Mouse (Mus musculus) limb, embryonic 14.5 days (tissue): Measurements from ENCODE around the gene Hagh. TPM values are rescaled to one million over a fixed set of nuclear protein-coding genes. Genes with fewer than 3 reads are reported as not detected.

Experiments
- ATAC-seq: fragments of 200-750 bp; cut with Nextera tagmentation; 2 replicates; pipeline ENCODE4 v1.8.0; 2017; ENCODE audit warnings: low read depth, moderate number of reproducible peaks, moderate TSS enrichment; ENCODE audit not compliant: low FRiP score
- DNase-seq: peaks from one replicate; pipeline ENCODE4 v3.0.0-alpha.2; 2015; ENCODE audit warnings: low spot score
- H3K27ac ChIP-seq: fragments of 300-500 bp; sonication (generic); replicated peaks from 2 replicates; pipeline ENCODE4 v1.5.1; 2014; ENCODE audit warnings: low read depth, mild to moderate bottlenecking, low read length, moderate library complexity, mixed read lengths
- H3K27me3 ChIP-seq: fragments of 300-500 bp; sonication (generic); 2 replicates; pipeline ENCODE4 v1.6.1; 2014; ENCODE audit warnings: low read length, mixed read lengths; ENCODE audit not compliant: control insufficient read depth, insufficient read depth
- H3K36me3 ChIP-seq: fragments of 300-500 bp; sonication (generic); 2 replicates; pipeline ENCODE4 v1.6.1; 2014; ENCODE audit warnings: mild to moderate bottlenecking, low read length, moderate library complexity, mixed read lengths; ENCODE audit not compliant: control insufficient read depth, insufficient read depth
- H3K4me1 ChIP-seq: fragments of 300-500 bp; sonication (generic); 2 replicates; pipeline ENCODE4 v1.6.1; 2014; ENCODE audit warnings: antibody characterized with exemption, low read length, mixed read lengths; ENCODE audit not compliant: control insufficient read depth, insufficient read depth
- H3K4me2 ChIP-seq: fragments of 300-500 bp; sonication (generic); replicated peaks from 2 replicates; pipeline ENCODE4 v1.6.1; 2014; ENCODE audit warnings: low read depth, mild to moderate bottlenecking, low read length, moderate library complexity; ENCODE audit not compliant: severe bottlenecking
- H3K4me3 ChIP-seq: fragments of 300-500 bp; sonication (generic); replicated peaks from 2 replicates; pipeline ENCODE4 v1.5.1; 2014; ENCODE audit warnings: low read length
- H3K9ac ChIP-seq: fragments of 300-500 bp; sonication (generic); 2 replicates; pipeline ENCODE4 v1.6.1; 2014; ENCODE audit warnings: mild to moderate bottlenecking, low read depth, low read length, moderate library complexity; ENCODE audit not compliant: severe bottlenecking
- H3K9me3 ChIP-seq: fragments of 300-500 bp; sonication (generic); 2 replicates; pipeline ENCODE4 v1.6.1; 2016; ENCODE audit warnings: low read length; ENCODE audit not compliant: control insufficient read depth
- POLR2A ChIP-seq: fragments of 200-500 bp; IDR thresholded peaks from 2 replicates; pipeline ENCODE4 v1.8.0; 2012; ENCODE audit warnings: inconsistent platforms, mild to moderate bottlenecking, moderate library complexity, borderline replicate concordance; ENCODE audit not compliant: insufficient read depth, insufficient read length; ENCODE audit errors: extremely low read depth
- WGBS: fragments of 180-500 bp; shearing (Covaris S2); extraction: QIAGEN DNeasy Blood & Tissue Kit; methylation state at CpG from one replicate; pipeline ENCODE4 v1.1.7; 2014; 5-methylcytosine and 5-hydroxymethylcytosine counted together
- polyA plus RNA-seq, 2 experiments: library from polyadenylated mRNA; depleted of rRNA in 1 of 2; stranded (reverse) in 1 of 2; unstranded in 1 of 2; fragments of >200 nt; fragmentation: Nextera tagmentation in 1 of 2; extraction: Ambion mirVana in 1 of 2; gene quantifications; 2 replicates each; pipeline versions ENCODE4 v1.2.1 to v1.2.3; 2012 to 2014

Hagh gene
- polyA plus RNA-seq, 2 experiments, result 25.7 to 35.4 TPM

- no peak overlapping the region for H3K9ac ChIP-seq
- ATAC-seq, result no peak
Measured at GRCm38 (mm10) chr17:24817503-24817902, 22.4 kb upstream of the Hagh start.

GRCm38 (mm10) chr17:24818172-24818571 lies 21.8 kb upstream of the Hagh start:
- Histone ChIP-seq H3K4me1 (no peaks in the 10 kb centered on the region), H3K27ac (no peak overlapping the region), H3K9ac (no peak overlapping the region), H3K27me3 (no peaks in the 10 kb centered on the region), H3K4me2 (no peak overlapping the region), H3K9me3 (no peaks in the 10 kb centered on the region), H3K36me3 (no peaks in the 10 kb centered on the region), H3K4me3 (no peak overlapping the region)
- no peak for TF ChIP-seq POLR2A
- no peak for ATAC-seq
- WGBS, result 61% methylated on average over 6 of the region's 6 CpGs
- no peak for DNase-seq

More at GRCm38 (mm10) chr17:24817503-24817902, 22.4 kb upstream of the Hagh start:
- H3K36me3 ChIP-seq, result no peaks in the 10 kb centered on the region
- no peak overlapping the region for H3K4me2 ChIP-seq
- TF ChIP-seq POLR2A, result no peak
- no peak overlapping the region for H3K27ac ChIP-seq
- H3K27me3 ChIP-seq, result no peaks in the 10 kb centered on the region
- H3K9me3 ChIP-seq, result no peaks in the 10 kb centered on the region
- peak; percentile 61 for DNase-seq
- no peak overlapping the region for H3K4me3 ChIP-seq
- H3K4me1 ChIP-seq, result no peaks in the 10 kb centered on the region
- 23% methylated on average over 1 of the region's 1 CpGs for WGBS

GRCm38 (mm10) chr17:24819469-24819868 lies 20.5 kb upstream of the Hagh start:
- Histone ChIP-seq H3K27me3 (no peaks in the 10 kb centered on the region), H3K9me3 (no peaks in the 10 kb centered on the region), H3K4me2 (no peak overlapping the region), H3K27ac (no peak overlapping the region), H3K4me3 (no peak overlapping the region), H3K36me3 (no peaks in the 10 kb centered on the region), H3K4me1 (no peaks in the 10 kb centered on the region), H3K9ac (no peak overlapping the region)
- no peak for ATAC-seq
- no peak for DNase-seq
- no peak for TF ChIP-seq POLR2A
- 60% methylated on average over 2 of the region's 2 CpGs for WGBS

GRCm38 (mm10) chr17:24821351-24822280 lies 18.3 kb upstream of the Hagh start:
- H3K9ac ChIP-seq, result no peak overlapping the region
- ATAC-seq (no peak), DNase-seq (no peak)
- no peak overlapping the region for H3K4me2 ChIP-seq
- no peaks in the 10 kb centered on the region for H3K4me1 ChIP-seq
- no peaks in the 10 kb centered on the region for H3K36me3 ChIP-seq
- 53% methylated on average over 3 of the region's 3 CpGs for WGBS
- H3K27me3 ChIP-seq, result no peaks in the 10 kb centered on the region
- H3K27ac ChIP-seq, result no peak overlapping the region
- no peak overlapping the region for H3K4me3 ChIP-seq
- TF ChIP-seq POLR2A, result no peak
- no peaks in the 10 kb centered on the region for H3K9me3 ChIP-seq

GRCm38 (mm10) chr17:24840341-24840740 lies 398 bp downstream of the Hagh start:
- Histone ChIP-seq H3K36me3 (no peaks in the 10 kb centered on the region), H3K9ac (no peak overlapping the region), H3K4me1 (no peaks in the 10 kb centered on the region), H3K27ac (no peak overlapping the region), H3K9me3 (no peaks in the 10 kb centered on the region), H3K4me3 (no peak overlapping the region), H3K4me2 (no peak overlapping the region), H3K27me3 (no peaks in the 10 kb centered on the region)
- ATAC-seq (no peak), DNase-seq (no peak)
- TF ChIP-seq POLR2A, result no peak
- WGBS, result 58% methylated on average over 5 of the region's 5 CpGs
